ENCODE assay signal across 20 mouse cellular contexts in genomic region chr1:191584483-191584882, GRCm38 (mm10). TPM values are rescaled to one million over a fixed set of nuclear protein-coding genes. Genes with fewer than 3 reads are reported as not detected.
DNase-seq lines count a peak whose midpoint lies in the region; ATAC-seq and TF ChIP-seq lines count a peak whose summit lies in the region.
"Had no signal": no experiment of that assay in that cellular context is flagged by ENCODE, and none has a peak within 500 bp of the region (broad histone marks: within the 10 kb centered on the region; RNA-seq: fewer than 3 reads in every experiment).

No protein-coding gene starts in this region.

- peaks cover 49 to 88% of the 10 kb centered on the region in 2 experiments for H3K36me3 ChIP-seq in CH12.LX (replicated peaks in 1 of 2; ENCODE audit: control insufficient read depth in 1 of 2, insufficient read depth in 1 of 2, low read length in 1 of 2)
- H3K36me3 ChIP-seq in hindbrain, embryonic 16.5 days (ENCODE audit: control insufficient read depth, insufficient read depth, low read length) = peaks cover 26% of the 10 kb centered on the region

- no peak for TF ChIP-seq POLR2A in CH12.LX (IDR thresholded peaks at IDR 0.05; ENCODE audit: low read depth, low read length)
- no peak for TF ChIP-seq POLR2A in cortical plate, adult 2 months (IDR thresholded peaks at IDR 0.05; ENCODE audit: extremely low read depth, insufficient read depth, low read length)

- WGBS in hindbrain, embryonic 16.5 days = 93% methylated on average over 4 of the region's 4 CpGs

- H3K4me2 ChIP-seq in CH12.LX (ENCODE audit: insufficient read depth, low read depth, poor library complexity, severe bottlenecking) = no peak overlapping the region
- no peak overlapping the region for H3K4me2 ChIP-seq in hindbrain, embryonic 16.5 days (ENCODE audit: low read length)
- H3K4me2 ChIP-seq: hindbrain, embryonic 13.5 days; liver, embryonic 13.5 days; midbrain, embryonic 12.5 days had no signal

- H3K9ac ChIP-seq in CH12.LX (ENCODE audit: insufficient read depth, low read depth) = no peak overlapping the region
- no peak overlapping the region for H3K9ac ChIP-seq in hindbrain, embryonic 16.5 days (ENCODE audit: low read depth, low read length)
- H3K9ac ChIP-seq: hindbrain, embryonic 13.5 days; liver, embryonic 13.5 days; midbrain, embryonic 12.5 days had no signal

- H3K27me3 ChIP-seq in CH12.LX (replicated peaks) = no peaks in the 10 kb centered on the region
- H3K27me3 ChIP-seq in hindbrain, embryonic 16.5 days (replicated peaks; ENCODE audit: control insufficient read depth, insufficient read depth, low read length) = no peaks in the 10 kb centered on the region
- H3K27me3 ChIP-seq: hindbrain, embryonic 13.5 days; liver, embryonic 13.5 days; midbrain, embryonic 12.5 days had no signal

- peak; percentile 57 for DNase-seq in heart, adult 11 months
- DNase-seq in heart, postnatal 36 days = no peak
- DNase-seq in left cerebral cortex, adult 2 months (ENCODE audit: extremely low spot score in 1 of 2, low spot score in 2 of 2) = no peak
- no peak for DNase-seq in left cerebral cortex, postnatal 10 days (ENCODE audit: extremely low spot score in 1 of 2, low spot score in 2 of 2)
- DNase-seq in CH12.LX (ENCODE audit: extremely low read depth) = no peak
- DNase-seq in frontal cortex, postnatal 25 days (ENCODE audit: low spot score in 2 of 2) = no peak
- DNase-seq: adrenal gland, postnatal 36 days; cerebellum, postnatal 14 days; gastrocnemius, adult 2 months; kidney, adult 11 months; layer of hippocampus, postnatal 36 days; left cerebral cortex, postnatal 4 days; liver, embryonic 13.5 days; lung, postnatal 4 days; right cerebral cortex, postnatal 25 days had no signal

- peaks cover 0 to 4% of the 10 kb centered on the region in 2 experiments; a peak in 1 of 4 replicates for H3K4me1 ChIP-seq in CH12.LX (ENCODE audit: control insufficient read depth in 1 of 2, insufficient read depth in 2 of 2)
- H3K4me1 ChIP-seq in cortical plate, adult 2 months (ENCODE audit: control insufficient read depth, insufficient read depth, low read length) = no peaks in the 10 kb centered on the region
- no peaks in the 10 kb centered on the region for H3K4me1 ChIP-seq in hindbrain, embryonic 16.5 days (ENCODE audit: control insufficient read depth, insufficient read depth, low read depth, low read length)
- H3K4me1 ChIP-seq: hindbrain, embryonic 13.5 days; liver, embryonic 13.5 days; midbrain, embryonic 12.5 days had no signal

- intact Hi-C loops in heart, postnatal 36 days (cut with DNase I) = no loop called here
- intact Hi-C loops in left cerebral cortex, adult 2 months (cut with DNase I) = no loop called here
- intact Hi-C loops in left cerebral cortex, postnatal 10 days (cut with DNase I) = no loop called here

- TF ChIP-seq RAD21 in CH12.LX (IDR thresholded peaks at IDR 0.05; ENCODE audit: low read depth, low read length) = peak; percentile 21

- no peak for ATAC-seq in hindbrain, embryonic 16.5 days
- ATAC-seq: forebrain, embryonic 14.5 days had no signal

- H3K79me2 ChIP-seq in CH12.LX (replicated peaks; ENCODE audit: control insufficient read depth, extremely low read depth, insufficient read depth, poor library complexity, severe bottlenecking) = peaks cover 32% of the 10 kb centered on the region

- no peak overlapping the region for H3K27ac ChIP-seq in left cerebral cortex, adult 2 months
- no peak overlapping the region for H3K27ac ChIP-seq in CH12.LX (ENCODE audit: insufficient read depth, low read depth)
- H3K27ac ChIP-seq in cortical plate, adult 2 months (ENCODE audit: insufficient read depth, low read length) = no peak overlapping the region
- H3K27ac ChIP-seq in hindbrain, embryonic 16.5 days (ENCODE audit: low read depth, low read length) = no peak overlapping the region
- H3K27ac ChIP-seq: gastrocnemius, adult 2 months; hindbrain, embryonic 13.5 days; liver, embryonic 13.5 days; midbrain, embryonic 12.5 days had no signal

- H3K9me3 ChIP-seq in CH12.LX (replicated peaks; ENCODE audit: low read length) = peaks cover 9% of the 10 kb centered on the region
- no peaks in the 10 kb centered on the region for H3K9me3 ChIP-seq in hindbrain, embryonic 16.5 days (ENCODE audit: control insufficient read depth, low read length)
- H3K9me3 ChIP-seq: hindbrain, embryonic 13.5 days; liver, embryonic 13.5 days had no signal

- peak; percentile 1 for TF ChIP-seq CTCF in left cerebral cortex, adult 2 months (IDR thresholded peaks at IDR 0.05)
- peak in 1 of 2 experiments; percentile 29; a peak in 2 of 4 replicates for TF ChIP-seq CTCF in CH12.LX (conservative IDR thresholded peaks at IDR 0.05 in 1 of 2, IDR thresholded peaks at IDR 0.05 in 1 of 2; ENCODE audit: low read depth in 2 of 2, low read length in 2 of 2)
- 0 out of 2 replicates have a peak, but pooled peaks have one; percentile 20 for TF ChIP-seq CTCF in cortical plate, adult 2 months (IDR thresholded peaks at IDR 0.05; ENCODE audit: extremely low read depth, insufficient read depth, low read length)

- H3K4me3 ChIP-seq in left cerebral cortex, adult 2 months = no peak overlapping the region
- no peak overlapping the region for H3K4me3 ChIP-seq in CH12.LX (replicated peaks in 1 of 3; ENCODE audit: low read depth in 2 of 3, low read length in 2 of 3, poor library complexity in 1 of 3)
- no peak overlapping the region for H3K4me3 ChIP-seq in cortical plate, adult 2 months (ENCODE audit: insufficient read depth, low read length)
- H3K4me3 ChIP-seq in hindbrain, embryonic 16.5 days (ENCODE audit: low read length) = no peak overlapping the region
- H3K4me3 ChIP-seq: gastrocnemius, adult 2 months; hindbrain, embryonic 13.5 days; liver, embryonic 13.5 days; midbrain, embryonic 12.5 days had no signal

- TF ChIP-seq EP300 in CH12.LX (IDR thresholded peaks at IDR 0.05; ENCODE audit: low read length) = no peak

- in situ Hi-C loops in CH12.LX (cut with MboI; ENCODE audit: low pct_ligation_motif_present, low pct_unique_long_range_greater_than_20kb, low sequenced_read_pairs) = no loop called here

- dilution Hi-C loops in CH12.LX (cut with MboI; ENCODE audit: extremely low pct_ligation_motif_present, extremely low pct_unique_long_range_greater_than_20kb, low sequenced_read_pairs) = no loop called here

TF ChIP-seq in CH12.LX, 34 proteins besides CTCF, POLR2A, EP300 and RAD21:
- TF ChIP-seq BHLHE40 (IDR thresholded peaks at IDR 0.05; ENCODE audit: low read depth, low read length) (no peak), POLR2AphosphoS2 (IDR thresholded peaks at IDR 0.05; ENCODE audit: low read depth, low read length) (no peak), CHD2 (IDR thresholded peaks at IDR 0.05; ENCODE audit: low read length) (no peak), TCF12 (IDR thresholded peaks at IDR 0.05; ENCODE audit: low read depth, low read length) (no peak), KAT2A (IDR thresholded peaks at IDR 0.05; ENCODE audit: insufficient replicate concordance, low read length) (no peak), PAX5 (IDR thresholded peaks at IDR 0.05; ENCODE audit: low read length) (no peak), UBTF (IDR thresholded peaks at IDR 0.05; ENCODE audit: low read depth, low read length) (no peak), NRF1 (IDR thresholded peaks at IDR 0.05; ENCODE audit: low read depth, low read length) (no peak), JUN (IDR thresholded peaks at IDR 0.05; ENCODE audit: insufficient read depth, low read depth, low read length) (no peak), ZKSCAN1 (IDR thresholded peaks at IDR 0.05; ENCODE audit: borderline replicate concordance, low read depth, low read length) (no peak), USF1 (IDR thresholded peaks at IDR 0.05; ENCODE audit: low read depth, low read length) (no peak), ZC3H11A (IDR thresholded peaks at IDR 0.05; ENCODE audit: low read depth, low read length) (no peak), MAFK (IDR thresholded peaks at IDR 0.05; ENCODE audit: insufficient replicate concordance, low read length) (no peak)
TF ChIP-seq in CH12.LX: peak in this region for 0.

RNA-seq across cellular contexts. Expression of gene Ints7, which starts 9.0 kb away (rescaled TPM):
- total RNA-seq in heart, postnatal 36 days (2021) = 10 to 100 TPM; 10.4 to 11.4 TPM
- total RNA-seq in left cerebral cortex, adult 2 months (2021) = 10 to 100 TPM; 32.7 to 34.9 TPM
- 10 to 100 TPM; 33.1 to 35.2 TPM for total RNA-seq in left cerebral cortex, postnatal 10 days (2021)
- total RNA-seq in CH12.LX (2012; rRNA removed) (30.4 and 33.7 TPM in 2 replicates), CH12.LX (2014; rRNA removed) (46.7 and 50.5 TPM in 2 replicates)
- 58.8 and 60.4 TPM in 2 replicates for polyA plus RNA-seq in CH12.LX (2012; ENCODE audit: insufficient read length, low read depth)
- 47.3 and 50.6 TPM in 2 replicates for polyA plus RNA-seq in cortical plate, adult 2 months (2012; rRNA removed)
- polyA plus RNA-seq in hindbrain, embryonic 16.5 days (2015; fragmentation: Nextera tagmentation; extraction: Ambion mirVana) = 26.7 and 35.7 TPM in 2 replicates

RNA-seq across cellular contexts. Expression of gene Dtl, which starts 9.1 kb away (rescaled TPM):
- under 1 TPM; 0.19 to 0.31 TPM for total RNA-seq in heart, postnatal 36 days (2021)
- total RNA-seq in left cerebral cortex, adult 2 months (2021) = 1 to 10 TPM; 6.9 to 8.1 TPM
- 1 to 10 TPM; 4.3 to 4.7 TPM for total RNA-seq in left cerebral cortex, postnatal 10 days (2021)
- total RNA-seq in CH12.LX (2012; rRNA removed) (31.8 and 35.0 TPM in 2 replicates), CH12.LX (2014; rRNA removed) (37.7 and 37.9 TPM in 2 replicates)
- 55.8 and 65.2 TPM in 2 replicates for polyA plus RNA-seq in CH12.LX (2012; ENCODE audit: insufficient read length, low read depth)
- polyA plus RNA-seq in cortical plate, adult 2 months (2012; rRNA removed) = 5.1 and 5.3 TPM in 2 replicates
- polyA plus RNA-seq in hindbrain, embryonic 16.5 days (2015; fragmentation: Nextera tagmentation; extraction: Ambion mirVana) = 7.1 and 10.0 TPM in 2 replicates

Comparison
In these comparisons a context has a peak if more than half of its experiments do, and no peak if none do; other contexts are left out.
1. RNA of gene Dtl, which starts 9.1 kb away (total RNA-seq): 31.8 to 37.9 TPM in CH12.LX, 6.9 to 8.1 TPM in left cerebral cortex, adult 2 months and 4.3 to 4.7 TPM in left cerebral cortex, postnatal 10 days; 0.19 to 0.31 TPM in heart, postnatal 36 days; every median in the first group is over 4 times any median in the second.